Comparison of ENCODE assay signal across 8 mouse cellular contexts in genomic region chr4:40238483-40239408, GRCm38 (mm10). TPM values are rescaled to one million over a fixed set of nuclear protein-coding genes. Genes with fewer than 3 reads are reported as not detected.
DNase-seq lines count a peak whose midpoint lies in the region; ATAC-seq lines count a peak whose summit lies in the region.

No protein-coding gene starts in this region.

- no peaks in the 10 kb centered on the region for H3K36me3 ChIP-seq in erythroblast, embryonic 14.5 days (ENCODE audit: control insufficient read depth)
- peaks cover 4% of the 10 kb centered on the region; the same call in 1 of the 2 replicates for H3K36me3 ChIP-seq in splenic B cell, adult 2 months (ENCODE audit: control insufficient read depth, insufficient read depth, low read length, poor library complexity, severe bottlenecking)

- ATAC-seq in megakaryocyte progenitor cell, adult 5-6 weeks (replicated peaks; ENCODE audit: poor library complexity), result peak; percentile 56

- peaks cover 5% of the 10 kb centered on the region for H3K27me3 ChIP-seq in erythroblast, embryonic 14.5 days (ENCODE audit: control insufficient read depth)
- no peaks in the 10 kb centered on the region for H3K27me3 ChIP-seq in splenic B cell, adult 2 months (ENCODE audit: control insufficient read depth, insufficient read depth, low read length, poor library complexity, severe bottlenecking)

- H3K4me1 ChIP-seq in erythroblast, embryonic 14.5 days (ENCODE audit: control insufficient read depth), result peaks cover 12% of the 10 kb centered on the region

- no peaks in the 10 kb centered on the region for H3K9me3 ChIP-seq in erythroblast, embryonic 14.5 days (ENCODE audit: control insufficient read depth, low read length)

- peak; percentile 84 for DNase-seq in ES-CJ7 (ENCODE audit: low read depth, low spot score)
- DNase-seq in adrenal gland, postnatal 10 days, result peak; percentile 83
- peak; percentile 66 to 72 for DNase-seq in heart, postnatal 14 days
- DNase-seq in kidney, postnatal 36 days, result peak; percentile 92 to 93
- peak; percentile 32 for DNase-seq in splenic B cell, adult 2 months (ENCODE audit: low read depth, low spot score)
- DNase-seq in right cerebral cortex, postnatal 25 days, result no peak

- H3K4me3 ChIP-seq in erythroblast, embryonic 14.5 days (replicated peaks), result peak overlapping the region; percentile 63

- intact Hi-C loops in heart, postnatal 14 days (cut with DNase I), result no loop called here

RNA-seq across cellular contexts. Expression of gene Ddx58, which starts 0.9 kb away (rescaled TPM):
- total RNA-seq in adrenal gland, postnatal 10 days (2021), result 10 to 100 TPM; 17.5 to 20.9 TPM
- polyA plus RNA-seq in erythroblast, embryonic 14.5 days (2012), result 0.01 TPM in 1 of 2 replicates, not detected in the other
- total RNA-seq in heart, postnatal 14 days (2021), result 1 to 10 TPM; 8.1 to 9.1 TPM
- total RNA-seq in megakaryocyte progenitor cell, adult 5-6 weeks (2015), result 6.7 and 13.3 TPM in 2 replicates
- total RNA-seq in megakaryocyte progenitor cell, adult 5-6 weeks (2017), result 8.2 and 9.8 TPM in 2 replicates

RNA-seq across cellular contexts. Expression of gene Smim27, which starts 30.6 kb away (rescaled TPM):
- total RNA-seq in adrenal gland, postnatal 10 days (2021), result 10 to 100 TPM; 34.9 to 46.5 TPM
- 2.9 and 3.5 TPM in 2 replicates for polyA plus RNA-seq in erythroblast, embryonic 14.5 days (2012)
- 10 to 100 TPM; 28.2 to 42.4 TPM for total RNA-seq in heart, postnatal 14 days (2021)
- 9.6 and 16.7 TPM in 2 replicates for total RNA-seq in megakaryocyte progenitor cell, adult 5-6 weeks (2015)
- total RNA-seq in megakaryocyte progenitor cell, adult 5-6 weeks (2017), result 3.6 and 5.6 TPM in 2 replicates

RNA-seq across cellular contexts. Expression of gene Topors, which starts 30.9 kb away (rescaled TPM):
- total RNA-seq in adrenal gland, postnatal 10 days (2021), result 10 to 100 TPM; 23.3 to 27.0 TPM
- polyA plus RNA-seq in erythroblast, embryonic 14.5 days (2012), result 0.28 and 0.29 TPM in 2 replicates
- total RNA-seq in heart, postnatal 14 days (2021), result 10 to 100 TPM; 12.1 to 12.3 TPM
- total RNA-seq in megakaryocyte progenitor cell, adult 5-6 weeks (2015), result 45.4 and 56.3 TPM in 2 replicates
- 77.6 and 82.4 TPM in 2 replicates for total RNA-seq in megakaryocyte progenitor cell, adult 5-6 weeks (2017)

RNA-seq across cellular contexts. Expression of gene Ndufb6, which starts 40.5 kb away (rescaled TPM):
- 100 to 1,000 TPM; 482 to 529 TPM for total RNA-seq in adrenal gland, postnatal 10 days (2021)
- polyA plus RNA-seq in erythroblast, embryonic 14.5 days (2012), result 27.9 and 35.5 TPM in 2 replicates
- total RNA-seq in heart, postnatal 14 days (2021), result 100 to 1,000 TPM; 448 to 463 TPM
- total RNA-seq in megakaryocyte progenitor cell, adult 5-6 weeks (2015), result 151 and 167 TPM in 2 replicates
- 52.2 and 66.9 TPM in 2 replicates for total RNA-seq in megakaryocyte progenitor cell, adult 5-6 weeks (2017)
